Mouse (Mus musculus) MEL (cell line): ENCODE measurements around the gene Mdfi. TPM values are rescaled to one million over a fixed set of nuclear protein-coding genes. Genes with fewer than 3 reads are reported as not detected.

Experiments
- DNase-seq: peaks from one replicate; pipeline ENCODE4 v3.0.0; 2011; ENCODE audit warnings: low read depth, low spot score
- H3K27ac ChIP-seq: 2 replicates; pipeline ENCODE4 v1.5.1; 2012; ENCODE audit warnings: low read depth, mild to moderate bottlenecking, control low read depth, low read length, moderate library complexity; ENCODE audit not compliant: control insufficient read depth
- H3K27me3 ChIP-seq, 2 experiments: fragments of 150-350 bp in 1 of 2; sonication (generic) in 1 of 2; 2 replicates each; pipeline ENCODE4 v1.6.1; 2012; ENCODE audit warnings: low read length in 2 of 2, mild to moderate bottlenecking in 2 of 2, improper control_type of control experiment in 1 of 2, moderate library complexity in 1 of 2; ENCODE audit not compliant: insufficient read depth in 2 of 2, control insufficient read depth in 1 of 2
- H3K36me3 ChIP-seq, 2 experiments: 2 replicates each; pipeline ENCODE4 v1.6.1; 2012 to 2014; ENCODE audit warnings: low read length in 2 of 2, improper control_type of control experiment in 1 of 2, inconsistent platforms in 1 of 2, mild to moderate bottlenecking in 1 of 2; ENCODE audit not compliant: insufficient read depth in 2 of 2, control insufficient read depth in 1 of 2
- H3K4me1 ChIP-seq, 2 experiments: fragments of 150-350 bp in 1 of 2; sonication (generic) in 1 of 2; 2 replicates each; pipeline ENCODE4 v1.6.1; 2012; ENCODE audit warnings: low read length in 2 of 2, improper control_type of control experiment in 1 of 2, mild to moderate bottlenecking in 1 of 2; ENCODE audit not compliant: insufficient read depth in 2 of 2, control insufficient read depth in 1 of 2
- H3K4me3 ChIP-seq, 2 experiments: fragments of 150-350 bp in 1 of 2; sonication (generic) in 1 of 2; 2 replicates each; pipeline ENCODE4 v1.5.1; 2012; ENCODE audit warnings: low read depth in 2 of 2, low read length in 2 of 2, mild to moderate bottlenecking in 2 of 2, moderate library complexity in 2 of 2, control low read depth in 1 of 2, improper control_type of control experiment in 1 of 2; ENCODE audit not compliant: control insufficient read depth in 1 of 2, insufficient read depth in 1 of 2
- H3K79me2 ChIP-seq: 2 replicates; pipeline ENCODE4 v1.6.1; 2012; ENCODE audit warnings: mild to moderate bottlenecking, low read length, moderate library complexity; ENCODE audit not compliant: control insufficient read depth, poor library complexity, insufficient read depth
- H3K9ac ChIP-seq: 2 replicates; pipeline ENCODE4 v1.6.1; 2012; ENCODE audit warnings: low read depth, mild to moderate bottlenecking, control low read depth, low read length, moderate library complexity; ENCODE audit not compliant: control insufficient read depth, poor library complexity, severe bottlenecking
- H3K9me3 ChIP-seq: fragments of 150-350 bp; sonication (generic); replicated peaks from 2 replicates; pipeline ENCODE4 v1.6.1; 2012; ENCODE audit warnings: mild to moderate bottlenecking, low read length, improper control_type of control experiment, moderate library complexity; ENCODE audit not compliant: insufficient read depth
- BHLHE40 ChIP-seq: IDR thresholded peaks from 2 replicates; pipeline ENCODE4 v1.6.1; 2012; ENCODE audit warnings: low read depth, mild to moderate bottlenecking, inconsistent platforms, low read length, improper control_type of control experiment, borderline replicate concordance
- ETS1 ChIP-seq: IDR thresholded peaks from 2 replicates; pipeline ENCODE4 v1.6.1; 2012; ENCODE audit warnings: low read depth, mild to moderate bottlenecking, inconsistent platforms, low read length, improper control_type of control experiment, moderate library complexity
- GATA1 ChIP-seq: IDR thresholded peaks from 2 replicates; pipeline ENCODE4 v1.6.1; 2011; ENCODE audit warnings: low read depth, low read length, improper control_type of control experiment
- HCFC1 ChIP-seq: IDR thresholded peaks from 2 replicates; pipeline ENCODE4 v1.6.1; 2012; ENCODE audit warnings: low read depth, mild to moderate bottlenecking, inconsistent platforms, low read length, improper control_type of control experiment, moderate library complexity
- JUND ChIP-seq: IDR thresholded peaks from 2 replicates; pipeline ENCODE4 v1.6.1; 2011; ENCODE audit warnings: low read depth, mild to moderate bottlenecking, improper control_type of control experiment, low read length
- KAT2A ChIP-seq: conservative IDR thresholded peaks from 2 replicates; pipeline ENCODE4 v1.6.1; 2012; ENCODE audit warnings: low read depth, low read length, improper control_type of control experiment, inconsistent platforms
- MAFK ChIP-seq: IDR thresholded peaks from 2 replicates; pipeline ENCODE4 v1.6.1; 2011; ENCODE audit warnings: low read depth, mild to moderate bottlenecking, low read length, improper control_type of control experiment, borderline replicate concordance
- MAX ChIP-seq: IDR thresholded peaks from 2 replicates; pipeline ENCODE4 v1.6.1; 2011; ENCODE audit warnings: low read length, improper control_type of control experiment
- MAZ ChIP-seq: IDR thresholded peaks from 2 replicates; pipeline ENCODE4 v1.6.1; 2012; ENCODE audit warnings: low read depth, mild to moderate bottlenecking, inconsistent platforms, low read length, improper control_type of control experiment
- MEF2A ChIP-seq: IDR thresholded peaks from 2 replicates; pipeline ENCODE4 v1.6.1; 2014; ENCODE audit warnings: low read depth, mild to moderate bottlenecking, inconsistent platforms, low read length, improper control_type of control experiment; ENCODE audit not compliant: poor library complexity, insufficient replicate concordance, severe bottlenecking; ENCODE audit errors: extremely low read depth
- MXI1 ChIP-seq: IDR thresholded peaks from 2 replicates; pipeline ENCODE4 v1.6.1; 2011; ENCODE audit warnings: mild to moderate bottlenecking, low read depth, low read length, improper control_type of control experiment
- NRF1 ChIP-seq: IDR thresholded peaks from 2 replicates; pipeline ENCODE4 v1.6.1; 2014; ENCODE audit warnings: low read depth, mild to moderate bottlenecking, inconsistent platforms, low read length, improper control_type of control experiment, moderate library complexity; ENCODE audit not compliant: poor library complexity, insufficient read depth, severe bottlenecking
- RAD21 ChIP-seq: IDR thresholded peaks from 2 replicates; pipeline ENCODE4 v1.6.1; 2011; ENCODE audit warnings: mild to moderate bottlenecking, low read depth, low read length, improper control_type of control experiment
- RCOR1 ChIP-seq: IDR thresholded peaks from 2 replicates; pipeline ENCODE4 v1.6.1; 2012; ENCODE audit warnings: low read depth, mild to moderate bottlenecking, inconsistent platforms, low read length, improper control_type of control experiment
- SIN3A ChIP-seq: IDR thresholded peaks from 2 replicates; pipeline ENCODE4 v1.6.1; 2012; ENCODE audit warnings: low read length, improper control_type of control experiment, inconsistent platforms
- TAL1 ChIP-seq: IDR thresholded peaks from 2 replicates; pipeline ENCODE4 v1.6.1; 2012; ENCODE audit warnings: mild to moderate bottlenecking, inconsistent platforms, low read length, moderate library complexity, mixed read lengths
- ZC3H11A ChIP-seq: IDR thresholded peaks from 2 replicates; pipeline ENCODE4 v1.6.1; 2012; ENCODE audit warnings: low read depth, mild to moderate bottlenecking, inconsistent platforms, low read length, improper control_type of control experiment
- ZKSCAN1 ChIP-seq: IDR thresholded peaks from 2 replicates; pipeline ENCODE4 v1.6.1; 2012; ENCODE audit warnings: low read depth, mild to moderate bottlenecking, inconsistent platforms, low read length, improper control_type of control experiment, moderate library complexity
- ZMIZ1 ChIP-seq: IDR thresholded peaks from 2 replicates; pipeline ENCODE4 v1.6.1; 2012; ENCODE audit warnings: low read depth, mild to moderate bottlenecking, inconsistent platforms, low read length, improper control_type of control experiment, moderate library complexity
- polyA plus RNA-seq, 2 experiments: library from polyadenylated mRNA; stranded (reverse) in 1 of 2; unstranded in 1 of 2; fragments of >175 nt in 1 of 2; fragments of >200 nt in 1 of 2; gene quantifications; 2 replicates each; pipeline versions ENCODE4 v1.2.1 to v1.2.4; 2012; ENCODE audit warnings: low replicate concordance in 2 of 2, low read depth in 1 of 2; ENCODE audit not compliant: insufficient read length in 2 of 2, insufficient read depth in 1 of 2, missing spikeins in 1 of 2
- total RNA-seq: library from RNA; depleted of rRNA; stranded (reverse); fragments of 300-350 nt; gene quantifications from 2 replicates; pipeline ENCODE4 v1.2.3, GENCODE M21; 2012

The Mdfi gene
- total and polyA plus RNA-seq, 3 experiments = not detected

- TF ChIP-seq ETS1 (no peak), MAZ (no peak), GATA1 (no peak), RAD21 (no peak), KAT2A (no peak), MAFK (no peak), ZC3H11A (no peak), BHLHE40 (no peak), JUND (no peak), MEF2A (no peak), NRF1 (no peak), HCFC1 (no peak), TAL1 (no peak), MXI1 (no peak), ZMIZ1 (no peak), MAX (no peak), SIN3A (no peak), RCOR1 (no peak), ZKSCAN1 (no peak)
- peaks cover 0 to 3% of the 10 kb centered on the region in 2 experiments; a peak in 3 of 4 replicates for H3K36me3 ChIP-seq
- no peak for DNase-seq
- H3K9me3 ChIP-seq = no peaks in the 10 kb centered on the region
- no peak overlapping the region for H3K9ac ChIP-seq
- peaks cover 1 to 7% of the 10 kb centered on the region in 2 experiments; a peak in 3 of 4 replicates for H3K4me1 ChIP-seq
- no peak overlapping the region for H3K4me3 ChIP-seq
- no peaks in the 10 kb centered on the region for H3K79me2 ChIP-seq
- H3K27ac ChIP-seq = no peak overlapping the region
- H3K27me3 ChIP-seq = no peaks in the 10 kb centered on the region
Observed at GRCm38 (mm10) chr17:47877715-47878377, 43.4 kb upstream of the Mdfi start.
